Mouse (Mus musculus) hindbrain, embryonic 11.5 days (tissue): ENCODE results near the gene Fus. TPM values are rescaled to one million over a fixed set of nuclear protein-coding genes. Genes with fewer than 3 reads are reported as not detected.
"Not testable (repeated sequence)": the region's sequence is repeated elsewhere in the genome, so short reads cannot be mapped to it uniquely, and the experiment has no call there.

Experiments
- ATAC-seq: fragments of 200-750 bp; cut with Nextera tagmentation; 2 replicates; pipeline ENCODE4 v1.8.0; 2017; ENCODE audit warnings: mild to moderate bottlenecking, moderate TSS enrichment, moderate library complexity; ENCODE audit not compliant: low FRiP score
- DNase-seq: peaks from one replicate; pipeline ENCODE4 v3.0.0-alpha.2; 2015; ENCODE audit warnings: low spot score
- H3K27ac ChIP-seq: fragments of 300-500 bp; sonication (generic); 2 replicates; pipeline ENCODE4 v1.5.1; 2014; ENCODE audit warnings: mild to moderate bottlenecking, low read depth, low read length
- H3K27me3 ChIP-seq: fragments of 300-500 bp; sonication (generic); 2 replicates; pipeline ENCODE4 v1.6.1; 2014; ENCODE audit warnings: mild to moderate bottlenecking, low read length, moderate library complexity, mixed read lengths; ENCODE audit not compliant: control insufficient read depth, insufficient read depth
- H3K36me3 ChIP-seq: fragments of 300-500 bp; sonication (generic); 2 replicates; pipeline ENCODE4 v1.6.1; 2014; ENCODE audit warnings: mild to moderate bottlenecking, low read length, moderate library complexity, mixed read lengths; ENCODE audit not compliant: control insufficient read depth, insufficient read depth
- H3K4me1 ChIP-seq: fragments of 300-500 bp; sonication (generic); replicated peaks from 2 replicates; pipeline ENCODE4 v1.6.1; 2014; ENCODE audit warnings: low read length, mixed read lengths; ENCODE audit not compliant: control insufficient read depth, insufficient read depth
- H3K4me2 ChIP-seq: fragments of 300-500 bp; sonication (generic); replicated peaks from 2 replicates; pipeline ENCODE4 v1.6.1; 2014; ENCODE audit warnings: mild to moderate bottlenecking, low read depth, low read length
- H3K4me3 ChIP-seq: fragments of 300-500 bp; sonication (generic); 2 replicates; pipeline ENCODE4 v1.5.1; 2014; ENCODE audit warnings: low read depth, low read length
- H3K9ac ChIP-seq: fragments of 300-500 bp; sonication (generic); 2 replicates; pipeline ENCODE4 v1.6.1; 2014; ENCODE audit warnings: low read depth, low read length
- H3K9me3 ChIP-seq: fragments of 300-500 bp; sonication (generic); 2 replicates; pipeline ENCODE4 v1.6.1; 2016; ENCODE audit warnings: low read length; ENCODE audit not compliant: control insufficient read depth
- WGBS: fragments of 180-500 bp; shearing (Covaris S2); extraction: QIAGEN DNeasy Blood & Tissue Kit; methylation state at CpG from one replicate; pipeline ENCODE4 v1.1.7; 2014; 5-methylcytosine and 5-hydroxymethylcytosine counted together
- polyA plus RNA-seq: library from polyadenylated mRNA; unstranded; fragments of >200 nt; fragmentation: Nextera tagmentation; extraction: Ambion mirVana; gene quantifications from 2 replicates; pipeline ENCODE4 v1.2.1, GENCODE M21; 2014

Fus gene
- polyA plus RNA-seq, 1 experiment from 2014 or later, result 65.0 TPM

GRCm38 (mm10) chr7:127935028-127935722, 32.1 kb upstream of the Fus start:
- peaks cover 4% of the 10 kb centered on the region; the same call in 1 of the 2 replicates for H3K4me1 ChIP-seq
- DNase-seq (peak; percentile 96), ATAC-seq (peak; percentile 93)
- H3K4me3 ChIP-seq, result peak overlapping the region; percentile 67
- peaks cover 1% of the 10 kb centered on the region; the same call in 1 of the 2 replicates for H3K27me3 ChIP-seq
- no peaks in the 10 kb centered on the region for H3K9me3 ChIP-seq
- WGBS, result 7% methylated on average over 32 of the region's 32 CpGs
- H3K4me2 ChIP-seq, result peak overlapping the region; percentile 96
- H3K27ac ChIP-seq, result 0 out of 2 replicates have a peak overlapping the region, but pooled peaks have one; percentile 47
- H3K36me3 ChIP-seq, result no peaks in the 10 kb centered on the region
- peak overlapping the region; percentile 84 for H3K9ac ChIP-seq

- Histone ChIP-seq H3K9me3 (no peaks in the 10 kb centered on the region), H3K4me2 (peak overlapping the region; percentile 96), H3K4me1 (peaks cover 4% of the 10 kb centered on the region; the same call in 1 of the 2 replicates), H3K4me3 (peak overlapping the region; percentile 67), H3K36me3 (no peaks in the 10 kb centered on the region), H3K27ac (peak overlapping the region; percentile 47; the same call in 1 of the 2 replicates), H3K9ac (peak overlapping the region; percentile 84), H3K27me3 (no peaks in the 10 kb centered on the region)
- no peak for DNase-seq
- WGBS, result under 1% methylated on average over 38 of the region's 38 CpGs
- ATAC-seq, result peak; percentile 66
These were observed 31.5 kb upstream of the Fus start for GRCm38 (mm10) chr7:127935748-127936159.

- DNase-seq (no peak), ATAC-seq (peak; percentile 10; the same call in 1 of the 2 replicates)
- no peaks in the 10 kb centered on the region for H3K27me3 ChIP-seq
- H3K4me2 ChIP-seq, result peak overlapping the region; percentile 96
- peak overlapping the region; percentile 67 for H3K4me3 ChIP-seq
- peaks cover 6% of the 10 kb centered on the region; the same call in 1 of the 2 replicates for H3K4me1 ChIP-seq
- 60% methylated on average over 18 of the region's 18 CpGs for WGBS
- no peaks in the 10 kb centered on the region for H3K9me3 ChIP-seq
- H3K27ac ChIP-seq, result no peak overlapping the region
- H3K9ac ChIP-seq, result peak overlapping the region; percentile 84
- no peaks in the 10 kb centered on the region for H3K36me3 ChIP-seq
These were observed 30.9 kb upstream of the Fus start for GRCm38 (mm10) chr7:127936216-127936884.

- not testable (repeated sequence) for H3K36me3 ChIP-seq, ATAC-seq, H3K4me1 ChIP-seq, H3K4me2 ChIP-seq, DNase-seq, H3K27ac ChIP-seq, H3K9me3 ChIP-seq, H3K9ac ChIP-seq, H3K4me3 ChIP-seq
- 53% methylated on average over 2 of the region's 2 CpGs for WGBS
- peaks cover 10% of the 10 kb centered on the region for H3K27me3 ChIP-seq
These were observed 25.2 kb upstream of the Fus start for GRCm38 (mm10) chr7:127942097-127942496.

GRCm38 (mm10) chr7:127944614-127945013, 22.6 kb upstream of the Fus start:
- Histone ChIP-seq H3K4me2 (no peak overlapping the region), H3K4me1 (0 out of 2 replicates have a peak, but pooled peaks cover 2% of the 10 kb centered on the region), H3K27ac (no peak overlapping the region), H3K4me3 (no peak overlapping the region), H3K27me3 (peaks cover 10% of the 10 kb centered on the region), H3K36me3 (no peaks in the 10 kb centered on the region), H3K9ac (no peak overlapping the region), H3K9me3 (no peaks in the 10 kb centered on the region)
- ATAC-seq (no peak), DNase-seq (no peak)
- WGBS, result 12% methylated on average over 23 of the region's 23 CpGs

GRCm38 (mm10) chr7:127946470-127947023, 20.7 kb upstream of the Fus start, which contains the start of gene Prss36:
Prss36 (minus strand) TSS chr7:127946725.
- H3K36me3 ChIP-seq, result no peaks in the 10 kb centered on the region
- no peaks in the 10 kb centered on the region for H3K4me1 ChIP-seq
- no peak within 1 kb of the TSS for H3K27ac ChIP-seq
- peaks cover 10% of the 10 kb centered on the region for H3K27me3 ChIP-seq
- no peak within 1 kb of the TSS for H3K4me2 ChIP-seq
- no peak for DNase-seq
- H3K4me3 ChIP-seq, result no peak within 1 kb of the TSS
- 69% methylated on average over 6 of the region's 6 CpGs for WGBS
- H3K9me3 ChIP-seq, result no peaks in the 10 kb centered on the region
- no peak for ATAC-seq
- H3K9ac ChIP-seq, result no peak within 1 kb of the TSS

GRCm38 (mm10) chr7:127952864-127953581, 14.2 kb upstream of the Fus start:
- H3K27ac ChIP-seq, result no peak overlapping the region
- no peak overlapping the region for H3K9ac ChIP-seq
- no peak for DNase-seq
- no peaks in the 10 kb centered on the region for H3K36me3 ChIP-seq
- no peak for ATAC-seq
- H3K4me3 ChIP-seq, result no peak overlapping the region
- no peaks in the 10 kb centered on the region for H3K4me1 ChIP-seq
- H3K27me3 ChIP-seq, result no peaks in the 10 kb centered on the region
- 45% methylated on average over 13 of the region's 13 CpGs for WGBS
- H3K9me3 ChIP-seq, result no peaks in the 10 kb centered on the region
- H3K4me2 ChIP-seq, result no peak overlapping the region

- 71% methylated on average over 5 of the region's 5 CpGs for WGBS
- DNase-seq (no peak), ATAC-seq (no peak)
- H3K27ac ChIP-seq, result no peak overlapping the region
- H3K4me2 ChIP-seq, result no peak overlapping the region
- H3K9ac ChIP-seq, result no peak overlapping the region
- no peaks in the 10 kb centered on the region for H3K36me3 ChIP-seq
- no peaks in the 10 kb centered on the region for H3K27me3 ChIP-seq
- no peak overlapping the region for H3K4me3 ChIP-seq
- H3K4me1 ChIP-seq, result no peaks in the 10 kb centered on the region
- H3K9me3 ChIP-seq, result no peaks in the 10 kb centered on the region
These were observed 7.9 kb upstream of the Fus start for GRCm38 (mm10) chr7:127959364-127959763.
